Mouse (Mus musculus): ENCODE measurements around the gene Cox17.

The Cox17 gene

DNA sequence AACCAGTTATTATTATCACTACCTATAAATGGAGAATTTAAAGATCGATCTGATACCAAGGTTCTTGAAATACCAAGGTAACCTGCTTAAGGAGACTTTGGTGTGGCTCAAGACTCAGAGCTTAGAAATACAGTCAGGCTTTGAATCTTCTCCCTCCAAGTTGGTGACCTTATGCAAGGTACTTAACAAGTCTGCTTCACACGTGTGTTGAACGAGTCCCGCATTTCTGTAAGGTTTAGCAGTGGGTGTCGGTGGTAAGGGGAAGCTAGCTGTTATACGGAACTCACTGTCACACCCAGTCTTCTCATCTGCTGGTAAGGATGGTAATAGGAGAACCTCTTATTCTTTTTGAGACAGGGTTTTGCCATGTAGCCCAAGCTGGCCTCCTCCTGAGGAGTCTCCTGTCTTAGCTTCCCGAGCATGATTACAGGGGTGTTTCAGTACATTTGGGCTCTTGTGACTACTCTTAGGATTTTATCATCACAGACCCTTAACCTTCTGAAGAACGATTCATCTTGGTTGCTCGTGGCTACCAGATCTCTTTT is 1.5 kb downstream of the Cox17 start:
- DNase-seq (ENCODE audit: extremely low spot score, low read depth, low spot score), result no peak

DNA sequence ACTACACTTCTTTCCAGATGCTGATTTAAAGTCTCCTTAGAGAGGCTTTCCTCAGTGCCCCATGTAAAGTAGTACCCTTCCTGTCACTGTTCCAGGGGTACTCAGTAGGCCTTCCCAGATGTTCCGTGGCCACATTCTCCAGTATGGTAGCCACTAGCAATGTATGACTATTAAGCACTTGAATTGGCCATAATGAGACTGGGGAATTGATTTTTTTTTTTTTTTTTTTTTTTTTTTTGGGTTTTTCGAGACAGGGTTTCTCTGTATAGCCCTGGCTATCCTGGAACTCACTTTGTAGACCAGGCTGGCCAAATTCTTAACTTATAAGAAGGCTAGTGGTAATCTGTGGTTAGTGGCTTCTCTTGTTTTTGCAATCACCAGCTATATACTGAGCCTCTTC is 3.1 kb downstream of the Cox17 start:
- DNase-seq (ENCODE audit: extremely low spot score, low read depth, low spot score), result no peak

DNA sequence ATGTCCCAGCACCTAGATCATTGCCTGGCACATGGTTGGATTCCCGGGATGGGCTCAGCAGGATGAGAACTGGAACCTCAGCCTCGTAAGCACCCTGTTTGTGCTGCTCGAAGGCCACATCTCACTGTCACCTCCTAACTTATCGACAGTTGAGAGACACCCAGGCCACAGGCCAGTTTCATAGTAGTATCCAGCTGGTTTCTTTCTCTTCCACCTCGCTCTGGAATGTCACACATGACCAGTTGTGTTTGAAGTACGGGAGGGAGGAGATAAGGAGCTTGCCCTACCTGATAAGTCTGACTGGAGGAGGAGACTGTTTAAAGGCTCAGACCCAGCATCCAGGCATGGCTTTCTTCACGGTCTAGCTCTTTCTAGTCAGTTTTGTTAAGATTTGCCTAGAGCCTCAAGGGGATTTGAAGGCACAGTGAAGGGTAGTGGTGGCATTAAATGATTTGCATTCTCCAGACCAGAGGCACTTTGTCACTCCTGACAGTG is 3.6 kb downstream of the Cox17 start:
- DNase-seq (ENCODE audit: extremely low spot score, low read depth, low spot score), result no peak

DNA sequence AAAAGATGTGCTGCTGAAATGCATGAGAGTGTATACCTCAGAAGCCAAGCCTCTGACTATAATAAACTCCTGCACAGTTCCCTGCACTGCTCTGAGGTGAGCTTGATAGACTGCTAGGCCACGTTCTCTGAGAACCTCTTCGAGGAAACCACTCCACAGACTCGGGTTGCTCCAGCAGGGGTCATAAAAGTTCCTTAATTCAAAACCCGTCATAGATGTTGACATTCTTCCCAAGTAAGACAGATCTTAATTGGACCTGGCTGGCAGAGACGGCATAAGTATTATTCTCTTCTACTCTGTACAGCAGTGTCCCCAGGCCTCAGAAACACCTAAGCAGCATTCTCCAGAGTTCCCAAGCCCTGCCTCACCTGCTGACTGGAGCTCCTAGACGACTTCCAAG is 4.1 kb downstream of the Cox17 start:
- DNase-seq (ENCODE audit: extremely low spot score, low read depth, low spot score), result no peak

DNA sequence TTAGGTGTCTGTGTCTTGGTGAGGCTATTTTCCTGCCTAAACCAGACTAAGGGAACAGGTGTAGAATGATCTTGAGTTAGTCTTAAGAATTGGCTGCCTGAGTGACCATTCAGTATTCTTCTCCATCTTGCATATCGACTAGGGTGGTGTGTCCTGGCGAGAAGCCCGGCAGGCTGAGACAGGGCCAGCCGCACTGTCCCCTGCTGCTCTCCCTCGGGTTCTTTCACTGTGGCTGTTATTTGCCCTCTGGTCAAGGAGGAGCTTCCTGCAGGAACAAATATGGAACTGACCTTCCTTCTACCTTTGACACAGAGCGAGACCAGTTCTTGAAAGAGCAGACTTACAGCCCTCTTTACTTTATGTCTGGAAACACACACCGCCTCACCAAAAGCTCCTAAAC is 5.2 kb downstream of the Cox17 start:
- no peak for DNase-seq (ENCODE audit: extremely low spot score, low read depth, low spot score)

DNA sequence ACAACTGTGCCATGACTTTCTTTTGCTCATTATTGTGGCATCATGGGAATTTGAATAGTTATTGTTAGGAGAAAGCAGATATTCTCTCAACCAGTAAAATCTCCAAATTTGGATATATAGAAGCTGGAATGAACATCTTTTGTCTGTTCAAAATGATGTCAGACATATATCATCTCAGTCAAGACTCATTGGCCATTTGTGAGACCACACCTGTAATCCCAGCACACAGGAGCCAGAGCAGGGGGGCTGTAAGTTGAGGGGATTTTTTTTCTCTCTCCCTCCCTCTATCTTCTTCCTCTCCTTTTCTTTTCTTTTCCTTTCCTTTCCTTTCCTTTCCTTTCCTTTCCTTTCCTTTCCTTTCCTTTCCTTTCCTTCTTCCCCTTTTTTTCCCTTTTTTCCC is 6.1 kb downstream of the Cox17 start:
- no peak for DNase-seq (ENCODE audit: extremely low spot score, low read depth, low spot score)

DNA sequence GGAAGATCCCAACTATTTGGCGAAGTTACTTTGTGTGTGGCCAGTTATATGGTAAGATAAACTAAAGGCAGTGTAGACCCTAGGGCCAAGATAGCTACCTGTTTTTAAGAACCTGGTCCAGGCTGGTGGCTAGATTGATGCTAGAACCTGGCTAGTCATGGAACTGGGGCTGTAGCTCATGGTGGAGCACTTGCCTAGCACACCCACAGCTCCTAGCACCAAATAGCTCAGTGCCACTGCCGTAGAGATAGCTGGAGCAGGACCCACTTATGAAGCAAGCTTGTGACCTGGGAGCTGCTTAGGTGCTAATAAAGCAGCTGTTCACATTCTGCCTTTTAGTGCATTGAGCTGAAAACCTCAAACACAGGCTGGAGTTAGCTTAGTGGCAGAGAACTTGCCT is 6.9 kb downstream of the Cox17 start:
- DNase-seq (ENCODE audit: extremely low spot score, low read depth, low spot score), result no peak

DNA sequence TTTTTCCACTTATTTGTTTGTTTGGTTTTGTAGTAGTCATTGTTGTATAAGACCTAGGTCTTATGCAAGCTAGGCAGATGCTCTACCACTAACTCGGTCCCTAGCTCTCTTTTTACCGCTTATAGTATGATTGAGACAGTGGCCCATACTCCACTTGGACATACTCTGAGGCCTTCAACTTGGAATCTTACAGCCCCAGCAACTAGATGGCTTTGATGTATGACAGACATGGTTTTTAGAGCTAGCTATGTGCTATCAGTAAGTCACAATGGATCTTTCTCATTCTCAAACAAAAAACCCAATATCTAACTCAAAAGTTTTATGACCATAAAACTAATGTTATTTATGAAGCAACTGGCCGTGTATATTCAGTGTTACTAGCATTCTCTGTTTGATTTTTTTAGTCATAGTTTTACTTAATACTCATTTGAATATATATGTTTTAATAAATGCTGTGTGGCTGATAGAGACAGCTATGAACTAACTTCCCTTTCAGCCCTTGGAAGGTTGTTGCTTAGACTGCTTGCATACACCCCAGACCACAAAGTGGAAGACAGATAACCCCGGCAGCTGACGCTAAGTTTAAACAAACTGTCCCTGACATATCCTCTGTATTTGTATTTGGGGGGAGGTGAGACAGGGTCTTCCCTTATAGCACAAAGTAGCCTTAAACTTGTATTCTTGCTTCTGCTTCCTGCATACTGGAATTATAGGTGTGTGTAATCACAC is 7.6 kb downstream of the Cox17 start:
- DNase-seq (ENCODE audit: extremely low spot score, low read depth, low spot score), result no peak

DNA sequence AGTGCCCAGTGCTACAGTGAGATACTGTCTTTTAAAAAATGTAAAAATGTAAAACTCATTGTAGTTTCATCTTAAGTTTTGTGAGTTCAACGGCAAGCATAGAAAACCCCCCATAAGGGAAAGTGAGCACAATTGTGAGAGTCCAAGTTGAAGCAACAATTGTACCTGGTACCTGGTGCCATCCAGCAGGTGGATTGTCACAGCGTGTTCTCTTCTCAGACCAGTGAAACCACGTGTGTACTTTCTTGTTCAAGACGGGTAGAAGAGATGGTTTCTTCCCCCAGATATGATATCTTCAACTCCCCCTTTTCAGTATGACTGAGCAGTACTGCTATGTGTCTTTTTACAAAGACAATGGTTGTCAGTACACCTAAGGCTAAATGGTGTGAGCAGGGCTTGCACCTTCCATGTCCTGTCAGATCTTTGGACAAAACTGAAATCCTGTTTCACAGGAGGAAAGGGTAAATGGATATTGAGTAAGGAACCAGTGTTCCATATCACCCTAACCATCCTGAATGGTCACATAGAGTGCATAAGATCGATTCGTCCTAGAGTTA is 11.5 kb downstream of the Cox17 start:
- no peak for DNase-seq (ENCODE audit: extremely low spot score, low read depth, low spot score)

DNA sequence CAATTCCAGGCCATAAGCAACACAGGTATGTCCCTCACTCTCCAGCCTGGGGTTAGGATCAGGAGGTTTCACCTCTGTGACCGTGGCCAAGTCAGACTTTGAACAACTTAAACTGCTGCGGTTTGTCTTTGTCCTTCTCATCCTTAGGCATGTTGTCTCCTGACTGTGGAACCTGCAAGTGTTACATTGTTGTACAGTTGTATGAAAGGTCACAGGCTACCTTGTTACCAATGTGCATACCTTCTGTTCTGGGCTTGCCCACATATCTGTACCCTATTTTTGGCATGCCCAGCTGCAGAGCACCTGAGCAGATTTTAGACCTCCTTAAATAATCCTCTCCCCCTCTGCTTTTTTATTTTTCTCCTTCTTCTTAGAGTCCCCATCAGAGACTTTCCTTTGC is 12.4 kb downstream of the Cox17 start:
- DNase-seq (ENCODE audit: extremely low spot score, low read depth, low spot score), result no peak

DNA sequence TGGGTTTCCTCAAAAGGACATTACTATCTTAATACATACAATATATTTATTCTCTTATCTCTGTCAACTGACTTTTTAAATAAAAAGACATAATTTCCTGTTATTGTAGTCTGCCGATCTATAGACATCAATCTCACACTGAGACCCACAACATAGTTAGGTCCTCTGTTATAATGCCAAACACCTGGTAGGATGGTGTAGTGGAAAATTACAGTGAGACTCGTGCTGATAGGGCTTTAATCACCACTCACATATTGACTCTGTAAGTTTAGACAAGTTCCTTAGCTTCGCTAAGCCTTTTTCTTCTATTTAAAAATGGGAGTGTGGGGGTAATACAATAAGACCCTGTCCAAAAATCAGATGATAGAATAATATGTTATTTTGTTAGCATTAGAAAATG is 13.1 kb downstream of the Cox17 start:
- DNase-seq (ENCODE audit: extremely low spot score, low read depth, low spot score), result no peak

DNA sequence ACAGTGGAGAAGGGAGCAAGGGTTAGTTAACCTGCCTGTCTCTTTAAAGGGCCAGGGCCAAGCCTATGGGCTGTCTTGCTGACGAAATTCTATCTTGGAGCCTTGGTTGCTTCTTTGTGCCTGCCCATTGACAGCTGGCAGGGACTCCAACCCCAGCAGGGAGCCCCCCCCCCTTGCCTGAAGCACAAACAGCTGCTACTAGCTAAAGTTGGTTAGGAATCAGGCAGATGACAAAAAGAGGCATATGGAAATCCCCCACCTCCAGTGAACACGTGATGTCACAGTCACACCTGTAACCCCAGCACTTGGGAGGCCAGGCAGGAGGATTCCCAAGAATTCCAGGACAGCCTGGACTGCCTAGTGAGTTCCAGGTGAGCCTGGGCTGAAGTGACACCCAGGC is 13.5 kb downstream of the Cox17 start:
- no peak for DNase-seq (ENCODE audit: extremely low spot score, low read depth, low spot score)

DNA sequence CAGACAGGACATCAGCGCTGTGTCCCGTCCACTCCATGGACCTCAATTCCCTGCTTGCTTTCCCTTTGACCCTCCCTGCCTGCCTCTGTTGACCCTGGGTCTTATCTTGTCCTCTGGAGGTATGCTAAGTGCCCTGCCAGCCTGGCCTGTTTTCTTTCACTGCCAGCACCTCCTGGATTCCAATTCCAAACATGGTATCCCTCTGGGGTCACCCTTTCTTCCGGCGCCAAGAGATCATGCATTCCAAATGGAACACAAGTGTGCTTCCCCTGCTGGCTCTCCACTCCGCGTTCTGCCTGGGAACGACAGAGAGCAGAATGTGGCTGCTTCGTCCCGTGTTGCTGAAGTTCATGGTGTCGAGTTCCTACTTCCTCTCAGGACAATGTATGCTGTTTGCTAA is 15.1 kb downstream of the Cox17 start, which contains the start of gene Popdc2:
Gene Popdc2, plus strand, starts transcription at position 277 of the 400 bp plus-strand sequence.
- DNase-seq (ENCODE audit: extremely low spot score, low read depth, low spot score), result no peak

DNA sequence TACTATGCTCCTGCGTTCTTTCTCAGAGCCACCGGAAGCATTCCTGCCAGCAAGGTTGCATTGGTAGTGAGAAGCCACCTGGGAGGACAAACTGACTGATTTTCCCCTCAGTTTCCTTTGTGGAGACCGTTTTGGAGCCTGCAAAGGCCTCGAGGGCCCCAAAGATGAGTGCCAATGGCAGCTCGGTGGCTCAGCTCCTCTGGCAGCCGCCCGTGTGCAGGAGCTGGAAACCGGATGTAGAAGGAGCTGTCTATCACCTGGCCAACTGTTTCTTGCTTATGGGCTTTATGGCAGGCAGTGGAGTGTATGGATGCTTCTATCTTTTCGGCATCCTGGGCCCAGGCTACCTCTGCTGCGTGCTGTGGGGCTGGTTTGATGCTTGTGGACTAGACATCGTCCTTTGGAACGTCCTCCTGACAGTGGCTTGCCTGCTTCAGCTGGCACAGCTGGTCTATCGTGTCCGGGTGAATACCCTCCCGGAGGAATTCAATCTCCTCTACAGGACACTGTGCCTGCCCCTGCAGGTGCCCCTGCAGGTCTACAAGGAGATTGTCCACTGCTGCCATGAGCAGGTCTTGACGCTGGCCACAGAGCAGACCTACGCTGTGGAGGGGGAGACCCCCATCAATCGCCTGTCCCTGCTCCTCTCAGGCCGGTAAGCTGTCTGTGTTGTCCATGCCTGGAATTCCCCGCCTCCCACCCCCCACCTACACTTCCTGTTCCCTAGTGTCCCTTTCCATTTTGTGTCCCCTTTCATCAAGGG is 15.9 kb downstream of the Cox17 start:
- DNase-seq (ENCODE audit: extremely low spot score, low read depth, low spot score), result no peak

DNA sequence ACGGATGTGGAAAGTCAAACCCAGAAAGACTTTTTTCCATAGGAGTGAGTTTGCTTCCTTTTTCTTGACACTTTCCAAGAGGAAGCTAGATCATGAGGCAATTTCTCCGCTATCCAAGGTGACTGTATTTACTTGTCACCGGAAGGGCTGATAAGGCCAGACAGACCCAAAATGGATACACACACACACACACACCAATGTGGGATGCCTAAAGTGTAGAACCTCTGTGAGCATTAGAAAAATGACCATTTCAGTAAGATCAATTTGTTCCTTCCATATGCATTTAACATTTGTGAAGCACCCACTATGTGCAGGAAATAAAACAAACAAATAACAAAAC is 16.4 kb downstream of the Cox17 start:
- DNase-seq (ENCODE audit: extremely low spot score, low read depth, low spot score), result no peak

DNA sequence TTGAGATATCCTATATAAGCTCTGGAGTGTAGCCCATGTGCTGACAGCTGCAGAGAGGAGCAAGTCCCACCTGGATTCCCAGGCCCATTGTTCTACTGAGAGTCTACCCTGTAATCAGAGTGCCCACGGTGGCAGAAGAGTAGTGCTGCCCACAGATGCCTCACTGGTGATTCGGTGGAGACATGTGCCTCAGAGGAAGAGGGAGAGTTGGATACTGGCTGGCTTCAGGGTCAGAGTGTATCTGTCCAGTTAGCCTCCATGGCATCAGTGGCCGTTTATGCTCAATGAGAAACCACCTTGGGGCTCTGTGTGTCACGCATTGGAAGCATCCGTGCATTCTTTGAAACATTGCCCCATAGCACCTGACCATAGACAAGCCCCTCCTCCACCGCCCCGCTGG is 16.9 kb downstream of the Cox17 start:
- DNase-seq (ENCODE audit: extremely low spot score, low read depth, low spot score), result no peak

DNA sequence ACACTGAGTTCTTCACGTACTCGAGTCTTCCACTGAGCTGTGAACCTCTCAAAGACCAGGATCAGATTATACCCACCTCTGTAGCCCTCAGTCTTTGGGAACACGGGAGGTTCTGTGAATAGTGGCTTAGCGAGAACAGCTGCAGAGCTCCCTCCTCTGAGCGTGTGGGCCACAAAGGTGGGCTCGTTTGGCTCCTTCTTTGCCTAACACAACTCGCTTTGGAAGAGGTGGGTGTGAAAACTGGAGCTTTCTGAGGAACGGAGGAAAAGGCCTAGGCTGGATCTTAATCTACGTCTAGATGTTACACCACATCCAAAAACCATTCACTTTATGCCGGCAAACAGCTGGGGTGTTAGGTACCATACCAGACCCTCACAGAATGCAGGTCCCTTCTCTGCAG is 18.6 kb downstream of the Cox17 start:
- DNase-seq (ENCODE audit: extremely low spot score, low read depth, low spot score), result no peak

DNA sequence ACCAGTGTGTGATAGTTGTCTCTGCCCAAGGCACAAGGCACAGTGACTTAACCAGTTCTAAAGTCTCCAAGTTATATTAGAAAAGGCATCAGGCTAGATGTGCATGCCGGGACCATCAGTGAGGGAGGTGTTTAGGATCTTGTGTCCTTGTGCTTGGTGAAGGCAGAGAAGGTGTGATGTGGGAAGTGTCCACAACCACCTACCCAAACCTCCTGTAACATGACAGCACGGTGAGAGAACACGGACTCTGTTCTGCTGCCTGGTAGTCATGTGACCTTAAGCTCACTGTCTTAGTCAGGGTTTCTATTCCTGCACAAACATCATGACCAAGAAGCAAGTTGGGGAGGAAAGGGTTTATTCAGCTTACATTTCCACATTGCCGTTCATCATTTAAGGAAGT is 19.4 kb downstream of the Cox17 start:
- DNase-seq (ENCODE audit: extremely low spot score, low read depth, low spot score), result no peak

DNA sequence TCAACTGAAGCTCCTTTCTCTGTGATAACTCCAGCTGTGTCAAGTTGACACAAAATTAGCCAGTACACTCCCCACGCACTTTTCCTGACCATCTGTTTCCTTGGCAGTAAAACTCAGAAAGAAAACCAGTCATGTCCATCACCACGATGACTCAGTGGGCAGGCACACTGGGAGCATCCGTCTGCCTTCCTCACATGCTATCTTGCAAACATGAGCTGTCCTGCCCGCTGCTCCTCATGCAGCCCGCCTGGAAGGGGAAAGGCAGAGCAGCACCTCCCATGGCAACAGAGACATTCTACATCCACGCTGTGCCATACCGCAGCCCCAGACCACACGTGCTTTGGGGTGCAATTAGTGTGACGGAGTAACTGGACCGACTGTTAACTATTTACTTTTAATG is 21.5 kb downstream of the Cox17 start:
- DNase-seq (ENCODE audit: extremely low spot score, low read depth, low spot score), result no peak

DNA sequence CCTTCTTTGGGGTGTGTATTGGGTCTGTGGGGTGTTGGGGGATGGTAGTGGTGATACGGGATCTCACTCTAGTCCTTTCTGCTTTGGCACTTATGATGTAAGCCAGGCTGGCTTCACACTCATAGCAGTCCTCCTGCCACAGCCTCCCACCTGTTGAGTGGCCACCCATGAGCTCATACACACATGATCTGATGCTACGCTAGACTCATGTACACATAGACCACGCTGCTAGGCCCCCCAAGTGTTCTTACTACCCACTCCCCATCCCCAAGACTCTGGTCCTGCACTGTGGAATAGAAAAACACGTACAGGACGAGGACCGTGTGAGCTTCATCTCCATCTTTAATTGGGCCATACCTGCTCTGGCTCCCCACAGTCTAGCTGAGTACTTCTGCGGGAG is 22.2 kb downstream of the Cox17 start:
- DNase-seq (ENCODE audit: extremely low spot score, low read depth, low spot score), result no peak

DNA sequence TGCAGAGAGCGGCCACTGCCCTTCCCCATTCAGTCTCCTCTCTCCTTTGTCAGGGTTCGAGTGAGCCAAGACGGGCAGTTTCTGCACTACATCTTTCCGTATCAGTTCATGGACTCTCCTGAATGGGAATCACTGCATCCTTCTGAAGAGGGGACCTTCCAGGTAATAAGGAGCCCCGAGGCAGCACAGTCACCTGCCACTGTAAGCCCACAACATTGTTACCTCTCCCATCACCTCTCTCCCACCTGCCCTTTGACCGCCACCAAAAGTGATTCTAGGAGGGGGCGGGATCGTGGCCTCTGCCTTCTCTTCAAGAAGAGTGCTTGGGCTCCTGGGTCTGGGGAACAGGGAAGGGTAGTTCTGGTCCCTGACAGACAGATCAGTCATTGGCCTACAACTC is 22.6 kb downstream of the Cox17 start:
- no peak for DNase-seq (ENCODE audit: extremely low spot score, low read depth, low spot score)

DNA sequence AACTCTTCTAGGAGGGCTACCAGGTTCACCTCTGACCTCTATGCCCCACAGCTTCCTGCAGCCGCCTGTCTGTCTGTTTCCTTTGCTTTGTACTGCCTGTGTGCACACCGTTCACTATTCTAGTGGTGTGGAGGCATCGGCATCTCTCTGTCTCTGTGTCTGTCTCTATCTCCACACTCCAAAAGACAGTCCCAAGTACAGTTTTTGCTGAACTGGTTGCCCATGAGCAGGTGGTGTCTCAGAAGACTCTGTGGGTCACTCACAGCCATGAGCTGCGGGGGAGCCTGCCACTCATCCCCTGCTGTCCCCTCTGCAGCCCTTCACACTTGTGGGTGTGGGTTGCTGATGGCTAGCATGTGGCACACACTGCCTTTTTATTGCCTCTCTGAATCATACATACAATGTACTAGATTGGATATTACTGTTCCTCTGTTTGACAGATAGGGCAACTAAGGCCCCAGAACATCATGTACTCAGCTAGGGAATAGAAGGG is 23.2 kb downstream of the Cox17 start:
- DNase-seq (ENCODE audit: extremely low spot score, low read depth, low spot score), result no peak
